25 mouse cellular contexts compared by ENCODE assay signal in the genomic region with DNA sequence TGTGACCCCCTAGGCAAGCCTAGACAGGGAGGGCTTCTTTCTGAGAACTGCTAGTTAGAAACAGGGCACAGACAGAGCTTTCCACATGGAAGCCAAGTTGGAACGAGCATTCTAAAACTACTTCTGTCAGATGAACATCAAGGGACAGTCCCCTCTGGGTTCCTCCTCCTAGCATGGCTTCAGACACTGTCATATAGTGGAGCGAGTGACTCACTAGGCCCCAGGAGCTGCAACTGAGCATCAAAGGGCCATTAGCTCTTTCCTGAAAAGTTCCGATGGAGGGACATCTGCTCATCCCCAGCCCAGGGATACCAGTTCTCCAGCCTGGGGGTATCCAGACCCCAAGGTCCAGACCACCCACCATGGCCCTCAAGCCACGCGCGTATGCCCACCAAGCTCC.
"Had no signal": no experiment of that assay in that cellular context is flagged by ENCODE, and none has a peak within 500 bp of the region (broad histone marks: within the 10 kb centered on the region; RNA-seq: fewer than 3 reads in every experiment).

No protein-coding gene starts in this region.

- H3K9me3 ChIP-seq: embryonic facial prominence, embryonic 10.5 days; embryonic facial prominence, embryonic 12.5 days; embryonic facial prominence, embryonic 13.5 days; embryonic facial prominence, embryonic 15.5 days; forebrain, embryonic 10.5 days; forebrain, embryonic 12.5 days; forebrain, embryonic 13.5 days; forebrain, embryonic 15.5 days had no signal

- H3K4me1 ChIP-seq: embryonic facial prominence, embryonic 12.5 days; forebrain, embryonic 10.5 days; forebrain, embryonic 12.5 days; forebrain, embryonic 13.5 days; forebrain, embryonic 15.5 days had no signal

- H3K9ac ChIP-seq: embryonic facial prominence, embryonic 12.5 days; embryonic facial prominence, embryonic 13.5 days; embryonic facial prominence, embryonic 15.5 days; forebrain, embryonic 12.5 days; forebrain, embryonic 13.5 days; forebrain, embryonic 15.5 days; forebrain, postnatal 0 days had no signal

- H3K4me3 ChIP-seq: embryonic facial prominence, embryonic 10.5 days; embryonic facial prominence, embryonic 12.5 days; embryonic facial prominence, embryonic 13.5 days; embryonic facial prominence, embryonic 15.5 days; erythroblast, embryonic 14.5 days; forebrain, embryonic 10.5 days; forebrain, embryonic 12.5 days; forebrain, embryonic 13.5 days; forebrain, embryonic 15.5 days; gastrocnemius, adult 2 months; heart, adult 2 months had no signal

- H3K36me3 ChIP-seq: embryonic facial prominence, embryonic 10.5 days; embryonic facial prominence, embryonic 12.5 days; embryonic facial prominence, embryonic 13.5 days; forebrain, embryonic 10.5 days; forebrain, embryonic 12.5 days; forebrain, embryonic 15.5 days had no signal

- H3K27ac ChIP-seq: embryonic facial prominence, embryonic 10.5 days; embryonic facial prominence, embryonic 12.5 days; embryonic facial prominence, embryonic 13.5 days; embryonic facial prominence, embryonic 15.5 days; forebrain, embryonic 10.5 days; forebrain, embryonic 12.5 days; forebrain, embryonic 13.5 days; forebrain, embryonic 15.5 days; gastrocnemius, adult 2 months; heart, adult 2 months had no signal

- H3K27me3 ChIP-seq: embryonic facial prominence, embryonic 12.5 days; embryonic facial prominence, embryonic 13.5 days; embryonic facial prominence, embryonic 15.5 days; forebrain, embryonic 12.5 days; forebrain, embryonic 15.5 days had no signal

- DNase-seq: cerebellum, adult 9-10 months; cerebellum, adult 9-11 months; cerebellum, postnatal 10 days; cerebellum, postnatal 14 days; cerebellum, postnatal 25 days; cerebellum, postnatal 36 days; embryo, embryonic 11 days; forebrain, postnatal 0 days; gastrocnemius, adult 2 months; gastrocnemius, postnatal 10 days; gastrocnemius, postnatal 14 days; gastrocnemius, postnatal 25 days; gastrocnemius, postnatal 36 days; heart, adult 11 months; heart, adult 18-20 months; heart, adult 2 months had no signal

- H3K4me2 ChIP-seq: embryonic facial prominence, embryonic 12.5 days; embryonic facial prominence, embryonic 13.5 days; embryonic facial prominence, embryonic 15.5 days; forebrain, embryonic 12.5 days; forebrain, embryonic 13.5 days; forebrain, embryonic 15.5 days had no signal
